Mouse (Mus musculus) embryonic facial prominence, embryonic 14.5 days (tissue): ENCODE measurements at regions not wholly inside any gene's neighbourhood (a gene's known extent, or its start where the extent isn't known, plus 50 kb on each side); places are given as distances from the start of the nearest gene placed in this dataset.

Experiments
- ATAC-seq: fragments of 200-750 bp; cut with Nextera tagmentation; 2 replicates; pipeline ENCODE4 v1.8.0; 2017; ENCODE audit warnings: low read depth, moderate number of reproducible peaks, moderate TSS enrichment
- DNase-seq: peaks from one replicate; pipeline ENCODE4 v3.0.0-alpha.2; 2015; ENCODE audit warnings: low spot score
- H3K27ac ChIP-seq: fragments of 300-500 bp; sonication (generic); replicated peaks from 2 replicates; pipeline ENCODE4 v1.5.1; 2014; ENCODE audit warnings: low read depth, mild to moderate bottlenecking, low read length, moderate library complexity
- H3K27me3 ChIP-seq: fragments of 300-500 bp; sonication (generic); replicated peaks from 2 replicates; pipeline ENCODE4 v1.6.1; 2014; ENCODE audit warnings: low read length; ENCODE audit not compliant: control insufficient read depth, insufficient read depth
- H3K36me3 ChIP-seq: fragments of 300-500 bp; sonication (generic); 2 replicates; pipeline ENCODE4 v1.6.1; 2014; ENCODE audit warnings: low read length, mixed read lengths; ENCODE audit not compliant: control insufficient read depth, insufficient read depth
- H3K4me1 ChIP-seq: fragments of 300-500 bp; sonication (generic); 2 replicates; pipeline ENCODE4 v1.6.1; 2014; ENCODE audit warnings: antibody characterized with exemption, low read length; ENCODE audit not compliant: control insufficient read depth, insufficient read depth
- H3K4me2 ChIP-seq: fragments of 300-500 bp; sonication (generic); 2 replicates; pipeline ENCODE4 v1.6.1; 2014; ENCODE audit warnings: low read depth, mild to moderate bottlenecking, low read length, moderate library complexity, mixed read lengths
- H3K4me3 ChIP-seq: fragments of 300-500 bp; sonication (generic); 2 replicates; pipeline ENCODE4 v1.5.1; 2014; ENCODE audit warnings: low read depth, mild to moderate bottlenecking, low read length
- H3K9ac ChIP-seq: fragments of 300-500 bp; sonication (generic); 2 replicates; pipeline ENCODE4 v1.6.1; 2014; ENCODE audit warnings: low read depth, mild to moderate bottlenecking, low read length, moderate library complexity, mixed read lengths
- H3K9me3 ChIP-seq: fragments of 300-500 bp; sonication (generic); 2 replicates; pipeline ENCODE4 v1.6.1; 2016; ENCODE audit warnings: low read length; ENCODE audit not compliant: control insufficient read depth
- WGBS: fragments of 180-500 bp; shearing (Covaris S2); extraction: QIAGEN DNeasy Blood & Tissue Kit; methylation state at CpG from one replicate; pipeline ENCODE4 v1.1.7; 2014; 5-methylcytosine and 5-hydroxymethylcytosine counted together

- no peak overlapping the region for H3K9ac ChIP-seq
- H3K27me3 ChIP-seq: no peaks in the 10 kb centered on the region
- H3K9me3 ChIP-seq: no peaks in the 10 kb centered on the region
- no peaks in the 10 kb centered on the region for H3K4me1 ChIP-seq
- 60% methylated on average over 7 of the region's 7 CpGs for WGBS
- no peak overlapping the region for H3K27ac ChIP-seq
- H3K4me2 ChIP-seq: no peak overlapping the region
- H3K36me3 ChIP-seq: no peaks in the 10 kb centered on the region
- DNase-seq (no peak), ATAC-seq (no peak)
- H3K4me3 ChIP-seq: no peak overlapping the region
Observed at GRCm38 (mm10) chr9:93870778-93871177, 667.1 kb downstream of the 1190002N15Rik start.

GRCm38 (mm10) chr9:93857937-93858336 lies 679.9 kb downstream of the 1190002N15Rik start:
- Histone ChIP-seq H3K36me3 (no peaks in the 10 kb centered on the region), H3K27ac (no peak overlapping the region), H3K27me3 (no peaks in the 10 kb centered on the region), H3K9ac (no peak overlapping the region), H3K4me1 (no peaks in the 10 kb centered on the region), H3K4me2 (no peak overlapping the region), H3K4me3 (no peak overlapping the region), H3K9me3 (no peaks in the 10 kb centered on the region)
- ATAC-seq: no peak
- WGBS: 67% methylated on average over 2 of the region's 2 CpGs
- no peak for DNase-seq

GRCm38 (mm10) chr9:93846411-93846810 lies 691.5 kb downstream of the 1190002N15Rik start:
- Histone ChIP-seq H3K9me3 (no peaks in the 10 kb centered on the region), H3K36me3 (no peaks in the 10 kb centered on the region), H3K4me2 (no peak overlapping the region), H3K4me1 (no peaks in the 10 kb centered on the region), H3K27ac (no peak overlapping the region), H3K4me3 (no peak overlapping the region), H3K9ac (no peak overlapping the region), H3K27me3 (no peaks in the 10 kb centered on the region)
- DNase-seq: no peak
- no peak for ATAC-seq

- H3K4me3 ChIP-seq: no peak overlapping the region
- H3K4me2 ChIP-seq: no peak overlapping the region
- WGBS: 63% methylated on average over 5 of the region's 5 CpGs
- H3K27ac ChIP-seq: no peak overlapping the region
- no peaks in the 10 kb centered on the region for H3K27me3 ChIP-seq
- H3K9ac ChIP-seq: no peak overlapping the region
- ATAC-seq (no peak), DNase-seq (no peak)
- H3K4me1 ChIP-seq: no peaks in the 10 kb centered on the region
- no peaks in the 10 kb centered on the region for H3K9me3 ChIP-seq
- H3K36me3 ChIP-seq: no peaks in the 10 kb centered on the region
Observed at GRCm38 (mm10) chr9:93843869-93844268, 694.0 kb downstream of the 1190002N15Rik start.
